Mouse (Mus musculus) bone marrow, adult 2 months (tissue): ENCODE measurements around the gene Pipox.

ENCODE experiments used
- CTCF ChIP-seq: fragments of 200-500 bp; IDR thresholded peaks from 2 replicates; pipeline ENCODE4 v1.5.1; 2011; ENCODE audit warnings: low read length, control low read depth; ENCODE audit not compliant: control insufficient read depth, insufficient read depth
- POLR2A ChIP-seq: fragments of 200-500 bp; IDR thresholded peaks from 2 replicates; pipeline ENCODE4 v1.6.1; 2011; ENCODE audit warnings: low read depth, mild to moderate bottlenecking, control low read depth, low read length, borderline replicate concordance; ENCODE audit not compliant: control insufficient read depth

- TF ChIP-seq CTCF (no peak), POLR2A (no peak)
These were observed 613 bp downstream of the Pipox start for GRCm38 (mm10) chr11:77893283-77893682.
